Mouse (Mus musculus) forebrain, embryonic 12.5 days (tissue): ENCODE data around the gene Meis3. TPM values are rescaled to one million over a fixed set of nuclear protein-coding genes. Genes with fewer than 3 reads are reported as not detected.
A peak's percentile ranks its signal among the peaks of the same experiment; 100 is the strongest.

Experiments used
- ATAC-seq: fragments of 200-750 bp; cut with Nextera tagmentation; 2 replicates; pipeline ENCODE4 v1.8.0; 2017; ENCODE audit warnings: moderate TSS enrichment; ENCODE audit not compliant: low FRiP score
- H3K27ac ChIP-seq: fragments of 300-500 bp; sonication (generic); 2 replicates; pipeline ENCODE4 v1.5.1; 2016; ENCODE audit warnings: mild to moderate bottlenecking
- H3K27me3 ChIP-seq: fragments of 300-500 bp; sonication (generic); 2 replicates; pipeline ENCODE4 v1.6.1; 2016; ENCODE audit warnings: mild to moderate bottlenecking
- H3K36me3 ChIP-seq: fragments of 300-500 bp; sonication (generic); replicated peaks from 2 replicates; pipeline ENCODE4 v1.6.1; 2016; ENCODE audit warnings: mild to moderate bottlenecking
- H3K4me1 ChIP-seq: fragments of 300-500 bp; sonication (generic); 2 replicates; pipeline ENCODE4 v1.6.1; 2016
- H3K4me2 ChIP-seq: fragments of 300-500 bp; sonication (generic); 2 replicates; pipeline ENCODE4 v1.6.1; 2016; ENCODE audit warnings: mild to moderate bottlenecking, moderate library complexity
- H3K4me3 ChIP-seq: fragments of 300-500 bp; sonication (generic); replicated peaks from 2 replicates; pipeline ENCODE4 v1.5.1; 2016; ENCODE audit warnings: mild to moderate bottlenecking
- H3K9ac ChIP-seq: fragments of 300-500 bp; sonication (generic); 2 replicates; pipeline ENCODE4 v1.6.1; 2016; ENCODE audit warnings: mild to moderate bottlenecking
- H3K9me3 ChIP-seq: fragments of 300-500 bp; sonication (generic); 2 replicates; pipeline ENCODE4 v1.6.1; 2016
- WGBS: fragments of 180-500 bp; shearing (Covaris S2); methylation state at CpG from one replicate; pipeline ENCODE4 v1.1.7; 2016; 5-methylcytosine and 5-hydroxymethylcytosine counted together
- polyA plus RNA-seq: library from polyadenylated mRNA; unstranded; fragments of >200 nt; fragmentation: Nextera tagmentation; extraction: Ambion mirVana; gene quantifications from 2 replicates; pipeline ENCODE4 v1.2.1, GENCODE M21; 2016

Gene Meis3
- 91.2 and 94.9 TPM in 2 replicates for polyA plus RNA-seq

GRCm38 (mm10) chr7:16174597-16175541 lies at the start of gene Meis3:
Gene Meis3 (plus strand): TSS chr7:16175090.
- H3K4me2 ChIP-seq, result peak within 1 kb of the TSS; percentile 74
- peaks cover 49% of the 10 kb centered on the region for H3K4me1 ChIP-seq
- H3K36me3 ChIP-seq, result peaks cover 23% of the 10 kb centered on the region
- under 1% methylated on average over 42 of the region's 42 CpGs for WGBS
- H3K9ac ChIP-seq, result peak within 1 kb of the TSS; percentile 81
- H3K9me3 ChIP-seq, result no peaks in the 10 kb centered on the region
- peak; percentile 91 for ATAC-seq
- H3K27ac ChIP-seq, result peak within 1 kb of the TSS; percentile 79
- H3K27me3 ChIP-seq, result no peaks in the 10 kb centered on the region; the same call in 1 of the 2 replicates
- H3K4me3 ChIP-seq, result peak within 1 kb of the TSS; percentile 77

- Histone ChIP-seq H3K4me3 (no peak overlapping the region), H3K4me2 (no peak overlapping the region), H3K9me3 (no peaks in the 10 kb centered on the region), H3K36me3 (peaks cover 18% of the 10 kb centered on the region; the same call in 1 of the 2 replicates), H3K27me3 (no peaks in the 10 kb centered on the region), H3K4me1 (peaks cover 21% of the 10 kb centered on the region), H3K9ac (no peak overlapping the region), H3K27ac (no peak overlapping the region)
- WGBS, result 88% methylated on average over 9 of the region's 9 CpGs
- no peak for ATAC-seq
These were observed 49.1 kb upstream of the Meis3 start for GRCm38 (mm10) chr7:16125829-16126228.

GRCm38 (mm10) chr7:16128344-16128743 lies 46.5 kb upstream of the Meis3 start:
- Histone ChIP-seq H3K9ac (no peak overlapping the region), H3K27ac (no peak overlapping the region), H3K9me3 (no peaks in the 10 kb centered on the region), H3K4me3 (no peak overlapping the region), H3K36me3 (peaks cover 18% of the 10 kb centered on the region; the same call in 1 of the 2 replicates), H3K4me1 (peaks cover 45% of the 10 kb centered on the region), H3K27me3 (peaks cover 3% of the 10 kb centered on the region; the same call in 1 of the 2 replicates), H3K4me2 (no peak overlapping the region)
- WGBS, result 83% methylated on average over 6 of the region's 6 CpGs
- ATAC-seq, result no peak

GRCm38 (mm10) chr7:16128899-16129298 lies 46.0 kb upstream of the Meis3 start:
- Histone ChIP-seq H3K4me1 (peaks cover 51% of the 10 kb centered on the region), H3K4me2 (peak overlapping the region; percentile 89; the same call in 1 of the 2 replicates), H3K27me3 (peaks cover 3% of the 10 kb centered on the region; the same call in 1 of the 2 replicates), H3K36me3 (peaks cover 18% of the 10 kb centered on the region; the same call in 1 of the 2 replicates), H3K9ac (no peak overlapping the region), H3K27ac (no peak overlapping the region), H3K9me3 (no peaks in the 10 kb centered on the region), H3K4me3 (no peak overlapping the region; the same call in 1 of the 2 replicates)
- ATAC-seq, result no peak
- WGBS, result 68% methylated on average over 5 of the region's 5 CpGs

- ATAC-seq, result peak; percentile 89
- Histone ChIP-seq H3K27me3 (peaks cover 3% of the 10 kb centered on the region; the same call in 1 of the 2 replicates), H3K4me1 (peaks cover 56% of the 10 kb centered on the region), H3K27ac (peak within 1 kb of the TSS; percentile 89), H3K9ac (peak within 1 kb of the TSS; percentile 87), H3K36me3 (peaks cover 13% of the 10 kb centered on the region; the same call in 1 of the 2 replicates), H3K9me3 (no peaks in the 10 kb centered on the region), H3K4me2 (peak within 1 kb of the TSS; percentile 89), H3K4me3 (peak within 1 kb of the TSS; percentile 70)
- 2% methylated on average over 12 of the region's 12 CpGs for WGBS
These were observed 45.5 kb upstream of the Meis3 start, which contains the start of gene Slc8a2 for GRCm38 (mm10) chr7:16129421-16129845. Gene Slc8a2 (plus strand): TSS chr7:16129826.

GRCm38 (mm10) chr7:16129846-16130691 lies 44.8 kb upstream of the Meis3 start:
- Histone ChIP-seq H3K27me3 (peaks cover 3% of the 10 kb centered on the region; the same call in 1 of the 2 replicates), H3K4me3 (peak overlapping the region; percentile 70), H3K4me2 (peak overlapping the region; percentile 89), H3K36me3 (peaks cover 13% of the 10 kb centered on the region; the same call in 1 of the 2 replicates), H3K9me3 (no peaks in the 10 kb centered on the region), H3K4me1 (peaks cover 63% of the 10 kb centered on the region), H3K9ac (peak overlapping the region; percentile 87), H3K27ac (peak overlapping the region; percentile 89)
- ATAC-seq, result peak; percentile 81
- under 1% methylated on average over 35 of the region's 38 CpGs for WGBS

GRCm38 (mm10) chr7:16130956-16131634 lies 43.8 kb upstream of the Meis3 start:
- H3K4me3 ChIP-seq, result peak overlapping the region; percentile 70
- H3K4me2 ChIP-seq, result peak overlapping the region; percentile 89
- peaks cover 9% of the 10 kb centered on the region; the same call in 1 of the 2 replicates for H3K36me3 ChIP-seq
- H3K9me3 ChIP-seq, result no peaks in the 10 kb centered on the region
- no peak for ATAC-seq
- peak overlapping the region; percentile 68 for H3K27ac ChIP-seq
- peaks cover 3% of the 10 kb centered on the region; the same call in 1 of the 2 replicates for H3K27me3 ChIP-seq
- WGBS, result 43% methylated on average over 13 of the region's 13 CpGs
- peak overlapping the region; percentile 87 for H3K9ac ChIP-seq
- peaks cover 72% of the 10 kb centered on the region for H3K4me1 ChIP-seq

- Histone ChIP-seq H3K4me1 (peaks cover 74% of the 10 kb centered on the region), H3K9me3 (no peaks in the 10 kb centered on the region), H3K27me3 (peaks cover 3% of the 10 kb centered on the region; the same call in 1 of the 2 replicates), H3K4me2 (peak overlapping the region; percentile 89), H3K9ac (peak overlapping the region; percentile 33; the same call in 1 of the 2 replicates), H3K27ac (peak overlapping the region; percentile 68; the same call in 1 of the 2 replicates), H3K4me3 (peak overlapping the region; percentile 70; the same call in 1 of the 2 replicates), H3K36me3 (peaks cover 5% of the 10 kb centered on the region; the same call in 1 of the 2 replicates)
- 8% methylated on average over 7 of the region's 7 CpGs for WGBS
- ATAC-seq, result no peak
These were observed 42.7 kb upstream of the Meis3 start for GRCm38 (mm10) chr7:16132161-16132581.

- Histone ChIP-seq H3K4me3 (no peak overlapping the region), H3K9me3 (no peaks in the 10 kb centered on the region), H3K4me2 (peak overlapping the region; percentile 89), H3K27me3 (peaks cover 3% of the 10 kb centered on the region; the same call in 1 of the 2 replicates), H3K9ac (peak overlapping the region; percentile 33; the same call in 1 of the 2 replicates), H3K27ac (0 out of 2 replicates have a peak overlapping the region, but pooled peaks have one; percentile 13), H3K4me1 (peaks cover 74% of the 10 kb centered on the region), H3K36me3 (no peaks in the 10 kb centered on the region)
- ATAC-seq, result no peak
- WGBS, result 69% methylated on average over 3 of the region's 3 CpGs
These were observed 42.0 kb upstream of the Meis3 start for GRCm38 (mm10) chr7:16132926-16133325.

- Histone ChIP-seq H3K27ac (peak overlapping the region; percentile 80; the same call in 1 of the 2 replicates), H3K9me3 (no peaks in the 10 kb centered on the region), H3K4me3 (no peak overlapping the region), H3K9ac (no peak overlapping the region), H3K4me1 (peaks cover 73% of the 10 kb centered on the region), H3K27me3 (peaks cover 3% of the 10 kb centered on the region; the same call in 1 of the 2 replicates), H3K36me3 (no peaks in the 10 kb centered on the region), H3K4me2 (no peak overlapping the region; the same call in 1 of the 2 replicates)
- no peak for ATAC-seq
- 94% methylated on average over 9 of the region's 9 CpGs for WGBS
These were observed 41.2 kb upstream of the Meis3 start for GRCm38 (mm10) chr7:16133691-16134090.
